Mouse (Mus musculus): Measurements from ENCODE around the gene Wasf1. TPM values are rescaled to one million over a fixed set of nuclear protein-coding genes. Genes with fewer than 3 reads are reported as not detected.

Gene Wasf1
- total RNA-seq, 2 experiments from 2014 or later = 390 TPM

DNA sequence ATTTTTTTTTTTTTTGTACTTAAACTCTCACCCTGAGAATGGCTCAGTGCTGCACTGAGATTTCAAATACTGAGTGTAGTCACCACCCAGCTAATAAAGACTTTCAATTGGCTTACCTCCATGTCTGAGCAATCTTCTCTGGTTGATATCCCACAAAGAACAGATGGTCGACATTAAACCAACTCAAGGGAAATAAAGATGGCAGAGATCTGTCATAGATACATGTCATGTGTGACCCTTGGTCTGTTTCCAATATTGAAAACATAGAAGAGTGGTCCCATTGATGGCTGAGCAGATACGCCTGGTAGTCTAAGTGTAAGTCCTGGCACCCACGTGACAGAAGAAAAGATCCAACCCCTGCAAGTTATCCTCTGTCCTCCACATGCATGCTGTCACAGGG, 101.3 kb downstream of the Wasf1 start:
- no peak for DNase-seq

- no peak for DNase-seq
Measured at GRCm38 (mm10) chr10:40985350-40985749, 102.1 kb downstream of the Wasf1 start.

Other genes starting within 250 kb of the Wasf1 start
- gene Mettl24, start 200.2 kb upstream of the Wasf1 start, total RNA-seq (2021) = 1 to 10 TPM; 1.9 to 3.0 TPM
- 10 to 100 TPM; 57.2 to 60.0 TPM for gene Cdc40, start 164 bp upstream of the Wasf1 start, total RNA-seq (2021)
- gene Gpr6, start 188.8 kb downstream of the Wasf1 start, total RNA-seq (2021) = under 1 TPM; 0.40 to 0.57 TPM